Mouse (Mus musculus) myocyte (in vitro differentiated cells): ENCODE data around the gene Slf1.

Experiments used
- CEBPB ChIP-seq: IDR thresholded peaks from 2 replicates; pipeline ENCODE4 v1.6.1; 2011; ENCODE audit warnings: mild to moderate bottlenecking, moderate library complexity; ENCODE audit not compliant: poor library complexity, insufficient read depth, severe bottlenecking
- E2F4 ChIP-seq: IDR thresholded peaks from one replicate; pipeline ENCODE4 v1.6.1; 2011; ENCODE audit warnings: mild to moderate bottlenecking, control low read depth, moderate library complexity; ENCODE audit not compliant: insufficient read depth
- MAX ChIP-seq: IDR thresholded peaks from one replicate; pipeline ENCODE4 v1.6.1; 2011; ENCODE audit warnings: low read depth, mild to moderate bottlenecking, control low read depth
- MYOD1 ChIP-seq, 3 experiments: IDR thresholded peaks; one replicate each; pipeline ENCODE4 v1.6.1; 2011; ENCODE audit warnings: control low read depth in 2 of 3, low read depth in 2 of 3, mild to moderate bottlenecking in 2 of 3, moderate library complexity in 1 of 3; ENCODE audit not compliant: insufficient read length in 2 of 3, control insufficient read depth in 1 of 3
- MYOG ChIP-seq, 3 experiments: IDR thresholded peaks; one replicate each; pipeline ENCODE4 v1.6.1; 2011; ENCODE audit warnings: control low read depth in 2 of 3, low read depth in 2 of 3, mild to moderate bottlenecking in 2 of 3; ENCODE audit not compliant: insufficient read length in 2 of 3, control insufficient read depth in 1 of 3, insufficient read depth in 1 of 3
- POLR2A ChIP-seq: IDR thresholded peaks from one replicate; pipeline ENCODE4 v1.6.1; 2011; ENCODE audit warnings: low read depth, mild to moderate bottlenecking, control low read depth, moderate library complexity; ENCODE audit not compliant: insufficient read length
- POLR2AphosphoS2 ChIP-seq: IDR thresholded peaks from one replicate; pipeline ENCODE4 v1.6.1; 2011; ENCODE audit warnings: low read depth, control low read depth; ENCODE audit not compliant: insufficient read length
- REST ChIP-seq: IDR thresholded peaks from one replicate; pipeline ENCODE4 v1.6.1; 2011; ENCODE audit warnings: mild to moderate bottlenecking, control low read depth, moderate library complexity; ENCODE audit not compliant: insufficient read depth, insufficient read length
- SRF ChIP-seq: IDR thresholded peaks from one replicate; pipeline ENCODE4 v1.6.1; 2011; ENCODE audit warnings: low read depth; ENCODE audit not compliant: control insufficient read depth, insufficient read length
- TCF12 ChIP-seq: IDR thresholded peaks from one replicate; pipeline ENCODE4 v1.6.1; 2011; ENCODE audit warnings: mild to moderate bottlenecking, control low read depth; ENCODE audit not compliant: poor library complexity, insufficient read depth, severe bottlenecking
- TCF3 ChIP-seq: IDR thresholded peaks from one replicate; pipeline ENCODE4 v1.6.1; 2011; ENCODE audit warnings: low read depth, control low read depth; ENCODE audit not compliant: insufficient read length
- USF1 ChIP-seq: IDR thresholded peaks from one replicate; pipeline ENCODE4 v1.6.1; 2011; ENCODE audit warnings: low read depth, mild to moderate bottlenecking, control low read depth, moderate library complexity

GRCm38 (mm10) chr13:77140890-77141289 is 5.6 kb upstream of the Slf1 start:
- TF ChIP-seq MAX (no peak), POLR2A (no peak), MYOD1 (IDR thresholded peaks at IDR 0.05; ENCODE audit: control insufficient read depth in 1 of 3, insufficient read length in 2 of 3, low read depth in 2 of 3) (no peak), TCF3 (no peak), POLR2AphosphoS2 (no peak), CEBPB (no peak), E2F4 (no peak), USF1 (no peak), SRF (no peak), TCF12 (no peak), REST (no peak), MYOG (IDR thresholded peaks at IDR 0.05; ENCODE audit: control insufficient read depth in 1 of 3, insufficient read depth in 1 of 3, insufficient read length in 2 of 3, low read depth in 2 of 3) (no peak)
